Mouse (Mus musculus) right cerebral cortex, postnatal 10 days (tissue): Measurements from ENCODE around the gene Garnl3.
A peak's percentile ranks its signal among the peaks of the same experiment; 100 is the strongest.
"Not testable (repeated sequence)": the region's sequence is repeated elsewhere in the genome, so short reads cannot be mapped to it uniquely, and the experiment has no call there.

Experiments
- DNase-seq, 2 experiments: peaks; one replicate each; pipeline ENCODE4 v3.0.0; 2021; ENCODE audit warnings: low spot score in 2 of 2

The Garnl3 gene

GRCm38 (mm10) chr2:33024564-33024963 is 106.9 kb downstream of the Garnl3 start:
- peak in 1 of 2 experiments; percentile 42 for DNase-seq

DNA sequence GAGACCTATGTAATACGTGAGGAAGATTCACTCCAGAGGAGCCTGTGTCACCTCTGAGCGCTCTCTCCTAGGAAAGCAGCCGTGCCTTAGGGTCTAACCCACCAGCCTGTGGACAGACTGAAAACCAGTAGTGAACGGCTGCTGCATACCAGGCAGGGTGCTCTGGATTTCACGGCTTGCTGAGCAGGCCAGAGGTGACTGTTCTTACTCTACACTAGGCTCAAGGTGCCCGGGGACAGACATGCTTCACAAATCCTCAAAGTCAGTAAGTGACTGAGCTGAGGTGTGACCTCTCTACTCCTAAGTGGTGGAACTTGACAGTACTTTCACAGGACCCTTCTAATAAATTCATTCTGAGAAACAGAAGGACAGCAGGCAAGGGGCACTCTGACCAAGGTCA is 108.6 kb downstream of the Garnl3 start:
- DNase-seq, result no peak

- no peak for DNase-seq
Observed at GRCm38 (mm10) chr2:33018026-33018425, 113.4 kb downstream of the Garnl3 start.

GRCm38 (mm10) chr2:33017191-33017590 is 114.3 kb downstream of the Garnl3 start:
- no peak for DNase-seq

DNA sequence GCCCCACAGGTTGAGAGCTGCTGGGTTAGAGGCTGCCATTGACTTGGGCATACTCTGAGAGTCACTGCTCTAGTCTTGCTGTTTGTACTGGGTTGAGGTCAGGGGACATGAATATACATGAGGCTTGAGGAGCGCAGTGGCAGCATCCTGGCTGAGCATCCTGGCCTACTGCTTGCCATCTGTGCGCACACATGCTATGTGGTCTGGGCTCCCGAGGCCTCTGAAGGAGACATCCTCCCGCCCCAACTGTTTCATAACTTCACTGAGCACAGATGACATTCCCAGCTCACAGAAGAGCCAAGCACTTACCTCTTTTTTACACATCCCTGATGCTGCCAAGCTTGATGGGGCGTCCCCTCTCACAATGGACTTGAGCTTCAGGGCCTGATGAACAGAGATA is 116.6 kb downstream of the Garnl3 start:
- peak in 1 of 2 experiments; percentile 73 for DNase-seq

DNA sequence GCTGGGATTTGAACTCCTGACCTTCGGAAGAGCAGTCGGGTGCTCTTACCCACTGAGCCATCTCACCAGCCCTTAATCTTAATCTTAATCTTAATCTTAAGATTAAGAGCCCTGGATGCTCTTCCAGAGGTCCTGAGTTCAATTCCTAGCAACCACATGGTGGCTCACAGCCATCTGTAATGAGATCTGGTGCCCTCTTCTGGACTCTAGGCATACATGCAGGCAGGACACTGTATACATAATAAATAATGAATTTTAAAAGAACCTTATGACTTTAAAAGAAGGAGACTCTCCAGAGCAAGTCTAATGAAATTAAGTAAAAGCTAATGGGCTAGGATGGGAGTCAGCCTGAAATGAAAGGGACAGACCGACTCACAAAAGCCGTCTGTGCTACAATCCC is 122.4 kb downstream of the Garnl3 start:
- DNase-seq, result not testable (repeated sequence)

DNA sequence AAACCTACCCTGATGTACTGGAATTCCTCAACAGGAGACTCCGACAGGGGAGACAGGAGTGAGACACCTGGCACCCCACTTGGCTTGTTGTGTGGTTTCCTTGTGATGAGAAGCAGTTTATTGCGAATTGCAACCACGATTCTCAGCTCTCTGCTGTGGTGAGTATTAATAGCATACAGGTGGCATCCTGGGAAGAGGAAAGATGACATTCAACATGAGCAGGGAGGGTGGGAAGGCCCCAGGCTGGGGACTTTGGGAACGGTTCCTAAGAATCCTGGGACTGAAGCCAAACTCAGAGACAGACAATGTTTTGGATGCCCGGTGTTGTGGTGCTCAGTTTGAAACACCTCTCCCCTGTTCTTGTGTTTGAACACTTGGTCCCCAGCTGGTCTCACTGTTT is 126.4 kb downstream of the Garnl3 start:
- DNase-seq, result no peak

GRCm38 (mm10) chr2:33002144-33002543 is 129.3 kb downstream of the Garnl3 start:
- DNase-seq, result no peak

GRCm38 (mm10) chr2:32999752-33000151 is 131.7 kb downstream of the Garnl3 start:
- DNase-seq, result no peak

DNA sequence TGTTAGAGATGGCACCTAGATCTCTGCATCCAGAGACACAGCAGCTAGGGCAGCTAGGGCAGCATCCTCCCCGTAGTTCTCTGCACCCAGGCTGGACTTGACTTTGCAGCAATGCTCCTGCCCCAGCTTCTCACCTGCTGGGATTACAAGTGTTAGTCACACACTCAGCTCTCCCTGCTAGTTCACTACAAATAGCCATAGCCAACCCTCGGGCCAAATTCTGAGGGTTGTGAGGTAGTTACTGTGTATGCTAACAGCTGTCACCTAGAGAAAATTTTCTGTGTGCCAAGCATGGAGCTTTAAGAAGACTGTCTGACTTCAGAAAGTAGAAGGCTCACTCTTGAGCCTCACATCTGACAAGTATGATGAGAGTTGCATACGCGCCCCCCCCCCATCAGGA is 133.7 kb downstream of the Garnl3 start:
- DNase-seq, result no peak

DNA sequence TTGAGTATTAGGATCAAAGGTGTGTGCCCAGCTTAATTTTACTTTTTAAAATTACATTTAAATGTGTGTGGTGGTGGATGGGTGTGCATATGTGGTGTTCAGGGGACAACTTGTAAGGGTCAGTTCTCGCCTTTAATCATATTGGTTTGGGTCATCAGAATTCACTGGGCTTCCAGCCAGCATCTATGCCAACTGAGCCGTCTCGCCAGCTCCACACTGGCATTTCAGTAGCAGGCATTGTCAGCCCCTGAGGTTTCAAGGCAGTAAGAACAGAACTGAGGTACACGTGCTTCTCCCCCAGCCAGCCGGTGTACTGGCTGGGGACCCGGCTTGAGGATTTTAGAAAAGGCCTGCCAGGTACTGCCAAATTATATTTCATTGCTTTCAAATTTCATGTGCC is 134.4 kb downstream of the Garnl3 start:
- DNase-seq, result no peak

DNA sequence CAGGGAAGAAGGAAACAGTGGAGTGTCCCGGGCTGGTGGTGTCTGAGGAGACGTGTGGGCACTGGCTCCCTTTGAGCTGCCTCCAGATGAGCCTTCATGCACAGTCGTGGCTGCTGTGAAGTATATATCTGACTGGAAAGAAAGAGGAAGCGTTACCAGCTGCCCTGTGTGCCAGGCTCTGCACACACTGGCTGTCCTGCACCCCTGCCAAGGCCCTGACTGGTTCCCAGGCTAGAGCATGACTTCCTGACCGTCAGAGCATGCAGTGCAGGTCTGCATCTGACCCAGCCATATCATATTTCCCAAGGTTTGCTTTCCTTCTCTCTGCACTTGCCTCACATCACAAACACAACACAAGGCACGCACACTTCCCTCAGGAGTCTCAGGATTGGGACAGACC is 139.3 kb downstream of the Garnl3 start:
- DNase-seq, result no peak

DNA sequence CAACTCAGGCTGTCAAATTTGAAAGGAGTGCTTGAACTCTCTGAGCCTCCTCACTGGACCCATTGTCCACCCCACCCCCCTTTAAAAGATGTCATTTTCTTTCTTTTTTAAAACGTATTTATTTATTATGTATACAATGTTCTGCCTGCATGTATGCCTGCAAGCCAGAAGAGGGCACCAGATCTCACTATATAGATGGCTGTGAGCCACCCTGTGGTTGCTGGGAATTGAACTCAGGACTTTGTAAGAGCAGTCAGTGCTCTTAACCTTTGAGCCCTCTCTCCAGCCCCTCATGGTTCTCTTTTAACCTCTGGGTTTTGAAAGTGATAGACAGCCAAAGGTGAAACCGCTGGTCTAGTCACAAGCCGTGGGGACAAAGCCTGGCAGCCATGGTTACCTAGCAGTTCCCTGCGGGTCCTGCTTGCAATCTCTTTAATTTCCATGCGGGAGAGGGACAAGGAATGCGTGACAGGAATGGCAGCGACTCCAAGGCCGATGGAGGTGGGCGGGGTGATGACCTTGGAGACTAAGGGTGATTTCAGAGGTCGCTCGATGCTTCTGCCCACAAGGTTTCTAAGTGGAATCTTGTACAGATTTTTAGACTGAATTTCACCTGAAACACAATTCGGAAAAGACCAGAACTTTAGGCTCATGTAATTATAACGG is 141.2 kb downstream of the Garnl3 start:
- DNase-seq, result no peak

DNA sequence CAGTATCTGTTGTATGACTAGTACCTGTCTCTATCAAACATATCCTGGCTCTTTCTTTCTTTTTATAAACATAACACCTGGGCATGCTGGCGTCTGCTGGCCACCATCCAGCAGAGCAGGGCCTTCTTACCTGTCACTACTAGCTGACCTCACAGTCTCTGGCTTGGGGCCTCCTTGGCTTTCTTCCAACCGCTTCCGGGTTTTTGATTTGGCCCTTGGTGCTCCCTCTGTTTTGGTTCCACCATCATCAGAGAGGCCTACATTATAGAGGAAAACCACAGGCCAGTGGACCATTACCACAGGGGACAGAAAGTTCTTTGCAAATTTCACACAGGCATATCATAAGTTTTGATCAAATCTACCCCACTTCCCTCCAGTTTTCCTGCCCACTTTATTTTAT is 142.1 kb downstream of the Garnl3 start:
- DNase-seq, result no peak

GRCm38 (mm10) chr2:32985844-32986243 is 145.6 kb downstream of the Garnl3 start:
- no peak for DNase-seq

- no peak for DNase-seq
Observed at GRCm38 (mm10) chr2:32983617-32984016, 147.8 kb downstream of the Garnl3 start.

GRCm38 (mm10) chr2:32982700-32983099 is 148.8 kb downstream of the Garnl3 start:
- no peak for DNase-seq

GRCm38 (mm10) chr2:32981725-32982271 is 149.7 kb downstream of the Garnl3 start, which contains the start of gene Slc2a8:
Gene Slc2a8 (minus strand): TSS chr2:32982083.
- peak; percentile 95 to 97 for DNase-seq

- peak in 1 of 2 experiments; percentile 65 for DNase-seq
Observed at GRCm38 (mm10) chr2:32981281-32981680, 150.2 kb downstream of the Garnl3 start.

- DNase-seq, result peak in 1 of 2 experiments; percentile 39
Observed at GRCm38 (mm10) chr2:32979675-32980074, 151.8 kb downstream of the Garnl3 start.

DNA sequence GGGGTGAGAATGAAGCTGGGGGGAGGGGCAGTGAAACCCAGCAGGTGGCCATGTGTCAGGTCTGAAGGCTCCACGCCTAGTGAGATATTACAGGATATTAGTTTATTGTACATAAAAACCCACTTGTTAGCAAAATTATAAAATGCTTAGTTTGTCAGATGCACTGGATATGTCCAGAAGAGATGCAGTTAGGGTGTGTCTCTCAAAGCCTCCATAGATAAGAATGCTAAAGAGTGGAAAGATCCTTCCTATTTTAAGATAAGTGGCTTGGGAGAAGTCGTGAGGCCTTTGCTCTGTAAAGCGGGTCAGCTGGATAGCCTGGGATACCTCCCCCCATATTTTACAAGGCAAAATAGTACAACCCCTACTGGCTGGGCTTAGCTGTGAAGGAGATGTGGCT is 152.8 kb downstream of the Garnl3 start:
- no peak for DNase-seq

DNA sequence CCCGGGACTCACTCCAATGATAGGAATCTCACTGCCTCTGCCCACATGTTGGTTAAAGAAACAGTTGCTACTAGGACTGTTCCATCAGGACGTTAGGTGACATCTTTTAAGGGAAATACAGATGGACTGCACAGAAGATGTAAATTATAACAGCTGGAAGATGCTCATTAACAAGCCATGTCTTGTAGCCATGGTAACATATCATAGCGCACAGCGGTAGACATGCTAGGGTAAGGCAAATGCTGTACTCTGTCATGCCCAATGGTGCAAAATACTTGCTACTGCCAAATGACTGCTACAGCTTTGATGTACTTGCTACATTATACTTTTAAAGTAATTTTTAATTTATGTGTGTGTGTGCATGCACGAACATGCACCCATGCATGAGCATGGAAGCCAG is 154.3 kb downstream of the Garnl3 start:
- no peak for DNase-seq

- peak in 1 of 2 experiments; percentile 32 for DNase-seq
Observed at GRCm38 (mm10) chr2:32974216-32974615, 157.2 kb downstream of the Garnl3 start.

DNA sequence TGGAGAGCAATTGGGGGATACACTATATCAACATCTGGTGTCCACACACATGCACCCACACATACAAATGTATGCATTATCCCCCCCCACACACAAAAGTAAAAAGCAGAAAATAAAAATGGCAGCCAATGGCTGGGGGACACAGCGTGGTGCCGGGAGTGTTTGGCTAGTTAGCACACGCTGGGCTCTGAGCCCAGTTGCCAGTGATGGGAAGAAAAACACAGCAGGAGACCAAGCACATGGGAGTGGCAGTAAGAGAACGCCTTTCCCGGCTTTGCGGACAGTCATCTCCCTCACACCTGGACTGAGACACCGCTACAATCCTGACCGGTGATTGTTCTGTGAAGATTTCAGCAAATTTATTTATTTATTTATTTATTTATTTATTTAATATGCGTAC is 160.2 kb downstream of the Garnl3 start:
- DNase-seq, result peak in 1 of 2 experiments; percentile 65
